Mouse (Mus musculus): ENCODE data around the gene Pkhd1. TPM values are rescaled to one million over a fixed set of nuclear protein-coding genes. Genes with fewer than 3 reads are reported as not detected.

Pkhd1 gene
- polyA plus RNA-seq, 1 experiment from 2014 or later: 0.54 TPM

- Histone ChIP-seq H3K9me3 (no peaks in the 10 kb centered on the region), H3K27ac (no peak overlapping the region), H3K27me3 (replicated peaks) (no peaks in the 10 kb centered on the region), H3K36me3 (no peaks in the 10 kb centered on the region), H3K9ac (no peak overlapping the region), H3K4me1 (replicated peaks) (no peaks in the 10 kb centered on the region), H3K4me2 (replicated peaks) (no peak overlapping the region), H3K4me3 (replicated peaks) (no peak overlapping the region)
- no peak for ATAC-seq
- 54% methylated on average over 3 of the region's 3 CpGs for WGBS
Observed at GRCm38 (mm10) chr1:20344651-20345050, 273.2 kb downstream of the Pkhd1 start.

- H3K9ac ChIP-seq: no peak overlapping the region
- no peak overlapping the region for H3K27ac ChIP-seq
- H3K36me3 ChIP-seq: no peaks in the 10 kb centered on the region
- H3K4me1 ChIP-seq (replicated peaks): no peaks in the 10 kb centered on the region
- H3K4me3 ChIP-seq (replicated peaks): no peak overlapping the region
- H3K9me3 ChIP-seq: no peaks in the 10 kb centered on the region
- WGBS: 1% methylated on average over 2 of the region's 2 CpGs
- no peak for ATAC-seq
- no peak overlapping the region for H3K4me2 ChIP-seq (replicated peaks)
- H3K27me3 ChIP-seq (replicated peaks): no peaks in the 10 kb centered on the region
Observed at GRCm38 (mm10) chr1:20311485-20311884, 306.4 kb downstream of the Pkhd1 start.

GRCm38 (mm10) chr1:20310925-20311324, 306.9 kb downstream of the Pkhd1 start:
- H3K36me3 ChIP-seq: no peaks in the 10 kb centered on the region
- 71% methylated on average over 6 of the region's 6 CpGs for WGBS
- no peak overlapping the region for H3K27ac ChIP-seq
- no peaks in the 10 kb centered on the region for H3K9me3 ChIP-seq
- H3K4me1 ChIP-seq (replicated peaks): no peaks in the 10 kb centered on the region
- H3K9ac ChIP-seq: no peak overlapping the region
- ATAC-seq: no peak
- no peaks in the 10 kb centered on the region for H3K27me3 ChIP-seq (replicated peaks)
- H3K4me2 ChIP-seq (replicated peaks): no peak overlapping the region
- H3K4me3 ChIP-seq (replicated peaks): no peak overlapping the region

- WGBS: 56% methylated on average over 3 of the region's 3 CpGs
- H3K27ac ChIP-seq: no peak overlapping the region
- H3K4me3 ChIP-seq (replicated peaks): no peak overlapping the region
- no peaks in the 10 kb centered on the region for H3K36me3 ChIP-seq
- H3K4me2 ChIP-seq (replicated peaks): no peak overlapping the region
- ATAC-seq: no peak
- H3K27me3 ChIP-seq (replicated peaks): no peaks in the 10 kb centered on the region
- H3K4me1 ChIP-seq (replicated peaks): no peaks in the 10 kb centered on the region
- no peak overlapping the region for H3K9ac ChIP-seq
- no peaks in the 10 kb centered on the region for H3K9me3 ChIP-seq
Observed at GRCm38 (mm10) chr1:20306116-20306515, 311.7 kb downstream of the Pkhd1 start.

- no peak overlapping the region for H3K4me3 ChIP-seq (replicated peaks)
- H3K4me2 ChIP-seq (replicated peaks): no peak overlapping the region
Observed at GRCm38 (mm10) chr1:20302943-20303578, 314.8 kb downstream of the Pkhd1 start.

GRCm38 (mm10) chr1:20302187-20302942, 315.5 kb downstream of the Pkhd1 start:
- Histone ChIP-seq H3K4me1 (replicated peaks) (no peaks in the 10 kb centered on the region), H3K4me2 (replicated peaks) (no peak overlapping the region), H3K9ac (no peak overlapping the region), H3K9me3 (no peaks in the 10 kb centered on the region), H3K27me3 (replicated peaks) (no peaks in the 10 kb centered on the region), H3K27ac (no peak overlapping the region), H3K4me3 (replicated peaks) (no peak overlapping the region), H3K36me3 (no peaks in the 10 kb centered on the region)
- ATAC-seq: no peak
- WGBS: 76% methylated on average over 8 of the region's 8 CpGs

More at GRCm38 (mm10) chr1:20302943-20303578, 314.8 kb downstream of the Pkhd1 start:
- Histone ChIP-seq H3K27me3 (replicated peaks) (no peaks in the 10 kb centered on the region), H3K27ac (no peak overlapping the region), H3K9me3 (no peaks in the 10 kb centered on the region), H3K4me1 (replicated peaks) (no peaks in the 10 kb centered on the region), H3K36me3 (no peaks in the 10 kb centered on the region), H3K9ac (no peak overlapping the region)
- 79% methylated on average over 6 of the region's 6 CpGs for WGBS
- no peak for ATAC-seq

GRCm38 (mm10) chr1:20301631-20302030, 316.2 kb downstream of the Pkhd1 start:
- ATAC-seq: no peak
- Histone ChIP-seq H3K4me2 (replicated peaks) (no peak overlapping the region), H3K27ac (no peak overlapping the region), H3K4me1 (replicated peaks) (no peaks in the 10 kb centered on the region), H3K4me3 (replicated peaks) (no peak overlapping the region), H3K9me3 (no peaks in the 10 kb centered on the region), H3K36me3 (no peaks in the 10 kb centered on the region), H3K9ac (no peak overlapping the region), H3K27me3 (replicated peaks) (no peaks in the 10 kb centered on the region)
- 87% methylated on average over 3 of the region's 3 CpGs for WGBS

- Histone ChIP-seq H3K27me3 (replicated peaks) (no peaks in the 10 kb centered on the region), H3K9ac (no peak overlapping the region), H3K36me3 (no peaks in the 10 kb centered on the region), H3K4me1 (replicated peaks) (no peaks in the 10 kb centered on the region), H3K27ac (no peak overlapping the region), H3K4me2 (replicated peaks) (no peak overlapping the region), H3K4me3 (replicated peaks) (no peak overlapping the region), H3K9me3 (no peaks in the 10 kb centered on the region)
- 84% methylated on average over 1 of the region's 1 CpGs for WGBS
- no peak for ATAC-seq
Observed at GRCm38 (mm10) chr1:20288696-20289095, 329.2 kb downstream of the Pkhd1 start.

GRCm38 (mm10) chr1:20260403-20260802, 357.5 kb downstream of the Pkhd1 start:
- ATAC-seq: no peak
- Histone ChIP-seq H3K9ac (no peak overlapping the region), H3K27ac (no peak overlapping the region), H3K4me1 (replicated peaks) (no peaks in the 10 kb centered on the region), H3K36me3 (no peaks in the 10 kb centered on the region), H3K4me3 (replicated peaks) (no peak overlapping the region), H3K9me3 (no peaks in the 10 kb centered on the region), H3K4me2 (replicated peaks) (no peak overlapping the region), H3K27me3 (replicated peaks) (no peaks in the 10 kb centered on the region)
- 64% methylated on average over 5 of the region's 5 CpGs for WGBS

GRCm38 (mm10) chr1:20248169-20248568, 369.7 kb downstream of the Pkhd1 start:
- no peak for ATAC-seq
- H3K4me2 ChIP-seq (replicated peaks): no peak overlapping the region
- WGBS: 38% methylated on average over 2 of the region's 2 CpGs
- no peaks in the 10 kb centered on the region for H3K27me3 ChIP-seq (replicated peaks)
- no peak overlapping the region for H3K27ac ChIP-seq
- no peak overlapping the region for H3K4me3 ChIP-seq (replicated peaks)
- H3K36me3 ChIP-seq: no peaks in the 10 kb centered on the region
- no peak overlapping the region for H3K9ac ChIP-seq
- no peaks in the 10 kb centered on the region for H3K4me1 ChIP-seq (replicated peaks)
- H3K9me3 ChIP-seq: no peaks in the 10 kb centered on the region

- no peaks in the 10 kb centered on the region for H3K36me3 ChIP-seq
- H3K27me3 ChIP-seq (replicated peaks): no peaks in the 10 kb centered on the region
- H3K4me1 ChIP-seq (replicated peaks): no peaks in the 10 kb centered on the region
- no peaks in the 10 kb centered on the region for H3K9me3 ChIP-seq
- no peak overlapping the region for H3K4me2 ChIP-seq (replicated peaks)
- 92% methylated on average over 1 of the region's 1 CpGs for WGBS
- no peak overlapping the region for H3K4me3 ChIP-seq (replicated peaks)
- ATAC-seq: no peak
- no peak overlapping the region for H3K27ac ChIP-seq
- H3K9ac ChIP-seq: no peak overlapping the region
Observed at GRCm38 (mm10) chr1:20216681-20217080, 401.2 kb downstream of the Pkhd1 start.

GRCm38 (mm10) chr1:20190444-20190843, 427.4 kb downstream of the Pkhd1 start:
- 62% methylated on average over 9 of the region's 9 CpGs for WGBS
- no peak for ATAC-seq
- H3K9ac ChIP-seq: no peak overlapping the region

GRCm38 (mm10) chr1:20180157-20180556, 437.7 kb downstream of the Pkhd1 start:
- H3K9ac ChIP-seq: no peak overlapping the region
- WGBS: 76% methylated on average over 8 of the region's 8 CpGs
- no peak overlapping the region for H3K4me3 ChIP-seq (replicated peaks)
- no peaks in the 10 kb centered on the region for H3K27me3 ChIP-seq (replicated peaks)
- H3K36me3 ChIP-seq: no peaks in the 10 kb centered on the region
- H3K4me1 ChIP-seq (replicated peaks): no peaks in the 10 kb centered on the region
- H3K9me3 ChIP-seq: no peaks in the 10 kb centered on the region
- no peak for ATAC-seq
- no peak overlapping the region for H3K27ac ChIP-seq
- no peak overlapping the region for H3K4me2 ChIP-seq (replicated peaks)

More at GRCm38 (mm10) chr1:20190444-20190843, 427.4 kb downstream of the Pkhd1 start:
- Histone ChIP-seq H3K4me2 (replicated peaks) (no peak overlapping the region), H3K27me3 (replicated peaks) (no peaks in the 10 kb centered on the region), H3K9me3 (no peaks in the 10 kb centered on the region), H3K4me3 (replicated peaks) (no peak overlapping the region), H3K36me3 (no peaks in the 10 kb centered on the region), H3K4me1 (replicated peaks) (no peaks in the 10 kb centered on the region), H3K27ac (no peak overlapping the region)

All from intestine, embryonic 15.5 days (tissue).